Mouse (Mus musculus): Measurements from ENCODE around the gene Zbtb32.

- TF ChIP-seq CTCF (IDR thresholded peaks at IDR 0.05; ENCODE audit: low read depth, low read length), result no peak
- TF ChIP-seq POLR2A (IDR thresholded peaks at IDR 0.05; ENCODE audit: insufficient read depth, low read length), result no peak
Measured at GRCm38 (mm10) chr7:30560296-30560695, 38.4 kb downstream of the Zbtb32 start.

Measured in ES-Bruce4 (cell line).